Mouse (Mus musculus) ovary, adult 18-20 months (tissue): ENCODE results near the gene Ddit4.
A peak's percentile ranks its signal among the peaks of the same experiment; 100 is the strongest.

Source experiments
- DNase-seq: peaks from one replicate; pipeline ENCODE4 v3.0.0; 2022; ENCODE audit warnings: low spot score, mixed read lengths

The Ddit4 gene

DNA sequence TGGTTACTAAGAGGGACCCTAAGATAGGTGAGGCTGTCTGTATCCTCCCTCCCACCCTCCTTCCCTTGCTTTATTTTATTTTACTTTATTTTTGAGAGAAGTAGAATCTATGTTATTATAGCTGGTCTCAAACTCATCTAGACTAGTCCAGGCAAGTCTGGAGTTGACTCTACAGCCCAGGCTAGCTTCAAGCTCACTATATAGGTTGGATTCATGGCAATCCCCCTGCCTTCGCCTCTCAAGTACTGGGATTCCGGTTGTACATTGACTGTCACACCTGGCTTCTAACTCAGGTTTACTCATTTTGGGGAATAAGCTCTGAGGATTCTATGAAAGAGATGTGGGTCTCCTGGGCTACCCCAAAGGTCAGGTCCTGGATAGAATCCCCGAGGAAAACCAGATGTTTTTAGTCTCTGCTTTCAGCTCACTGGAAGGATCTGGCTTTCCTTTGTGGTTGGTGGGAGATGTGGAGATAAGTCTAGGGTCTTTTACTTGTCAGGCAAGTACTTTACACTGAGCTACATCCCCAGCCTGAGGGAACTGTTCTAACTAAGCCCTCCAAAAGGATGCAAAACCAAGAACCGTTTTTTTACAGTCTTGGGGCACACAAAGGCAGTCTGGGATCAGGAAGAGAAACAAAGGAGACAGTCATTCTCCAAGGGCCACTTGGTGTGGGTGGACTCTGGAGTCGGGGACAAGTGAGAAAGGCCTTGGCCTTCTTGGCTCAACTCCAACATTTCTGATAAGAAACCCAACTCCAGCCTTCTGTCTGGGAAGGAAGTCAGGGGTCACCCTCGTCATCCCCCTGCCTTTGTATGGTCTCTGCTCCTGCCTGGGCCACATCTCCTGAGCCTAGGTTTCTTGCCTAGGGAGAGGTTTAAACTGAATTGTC, 3.0 kb downstream of the Ddit4 start:
- DNase-seq, result no peak

DNA sequence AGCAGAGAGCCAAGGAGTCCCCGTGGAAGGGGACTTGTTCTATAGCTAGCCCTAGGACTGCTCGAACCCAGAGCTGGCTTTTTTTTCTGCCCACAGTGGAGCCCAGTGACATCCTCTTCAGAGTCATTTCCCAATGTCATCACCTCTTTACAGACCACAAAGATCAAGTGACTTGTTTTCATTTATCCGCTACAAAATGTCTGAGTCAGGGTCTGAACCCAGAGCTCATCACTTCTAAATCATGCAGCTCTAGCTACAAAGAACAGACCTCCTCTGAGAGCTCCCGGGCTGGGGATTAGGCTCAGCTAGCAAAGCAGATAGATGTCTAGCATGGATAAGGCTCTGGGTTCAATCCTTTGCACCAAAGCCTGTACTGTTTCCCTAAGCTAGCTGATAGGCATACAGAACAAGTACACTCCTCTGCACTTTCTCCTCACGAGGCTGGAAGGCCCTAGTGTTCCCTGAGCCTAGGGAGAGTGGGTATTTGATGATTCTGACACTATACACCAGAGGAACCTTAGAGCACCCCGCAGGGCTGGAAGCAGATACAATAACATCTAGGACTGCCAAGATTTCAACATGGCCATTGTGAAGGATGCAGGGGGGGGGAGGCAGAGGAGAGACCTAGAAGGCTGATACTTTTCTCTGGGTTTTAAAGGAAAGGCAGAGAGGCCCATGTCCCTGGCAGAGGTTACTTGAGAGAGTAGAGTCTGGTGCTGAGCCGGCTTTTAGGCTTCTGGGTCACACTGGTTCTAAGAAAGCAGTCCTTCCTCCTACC, 4.1 kb downstream of the Ddit4 start:
- no peak for DNase-seq

DNA sequence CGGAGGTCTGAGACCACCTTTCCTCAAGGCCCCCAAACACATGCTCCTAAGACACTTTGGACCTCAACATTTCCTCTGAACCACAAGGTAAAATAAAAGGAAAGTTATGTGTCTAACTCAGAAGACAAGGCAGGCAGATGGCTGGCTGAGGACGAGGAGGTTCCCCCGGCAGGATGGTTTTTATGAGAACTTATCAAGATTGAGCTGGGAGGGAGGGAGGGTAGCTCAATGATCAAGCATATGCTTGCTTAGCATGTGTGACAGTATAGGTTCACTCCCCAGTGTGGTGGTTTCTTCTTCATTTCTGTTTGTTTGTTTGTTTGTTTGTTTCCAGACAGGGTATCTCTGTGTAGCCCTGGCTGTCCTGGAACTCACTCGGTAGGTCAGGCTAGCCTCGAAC, 5.3 kb downstream of the Ddit4 start:
- DNase-seq, result no peak

DNA sequence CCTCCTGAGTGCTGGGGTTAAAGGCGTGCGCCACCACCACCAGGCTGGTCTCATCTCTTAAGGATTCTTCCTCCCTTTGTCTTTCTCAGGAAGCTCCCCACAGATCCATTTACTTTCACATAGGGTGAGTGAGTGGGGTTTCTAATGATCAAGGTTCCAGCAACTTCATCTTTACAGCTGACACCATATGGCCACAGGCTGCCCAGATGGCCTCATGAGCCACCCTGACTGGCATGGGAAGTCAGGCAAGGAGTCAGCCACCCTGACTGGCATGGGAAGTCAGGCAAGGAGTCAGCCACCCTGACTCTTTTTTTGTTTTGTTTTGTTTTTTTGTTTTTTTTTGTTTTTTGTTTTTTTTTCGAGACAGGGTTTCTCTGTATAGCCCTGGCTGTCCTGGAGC, 6.2 kb downstream of the Ddit4 start:
- no peak for DNase-seq

DNA sequence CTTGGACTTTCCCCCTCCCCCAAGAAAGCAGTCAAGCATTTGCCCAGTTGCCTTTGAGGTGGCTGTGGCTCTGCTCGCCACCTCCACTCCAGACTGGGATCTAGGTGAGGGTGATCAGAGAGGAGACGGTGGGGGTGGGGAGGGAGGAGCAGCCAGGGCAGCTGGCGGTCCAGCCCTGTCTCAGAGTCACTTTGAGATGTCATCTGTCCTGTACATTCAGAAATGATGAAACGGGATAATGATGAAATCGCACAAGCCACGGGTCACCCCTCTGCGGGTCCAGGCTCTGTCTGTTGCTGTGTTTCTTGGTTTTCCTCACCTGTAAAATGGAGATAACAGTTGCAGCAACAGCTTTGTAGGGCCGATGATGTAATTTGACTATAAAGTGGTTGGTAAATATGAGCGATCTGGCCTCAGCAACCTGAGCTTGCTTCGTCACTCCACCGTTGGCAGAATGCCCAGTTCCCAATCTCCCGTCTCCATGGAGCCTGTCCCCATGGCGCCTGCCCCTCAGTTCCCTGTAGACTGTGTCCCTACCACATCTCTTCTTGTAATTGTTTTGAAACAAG, 8.1 kb downstream of the Ddit4 start:
- DNase-seq, result peak; percentile 65

DNA sequence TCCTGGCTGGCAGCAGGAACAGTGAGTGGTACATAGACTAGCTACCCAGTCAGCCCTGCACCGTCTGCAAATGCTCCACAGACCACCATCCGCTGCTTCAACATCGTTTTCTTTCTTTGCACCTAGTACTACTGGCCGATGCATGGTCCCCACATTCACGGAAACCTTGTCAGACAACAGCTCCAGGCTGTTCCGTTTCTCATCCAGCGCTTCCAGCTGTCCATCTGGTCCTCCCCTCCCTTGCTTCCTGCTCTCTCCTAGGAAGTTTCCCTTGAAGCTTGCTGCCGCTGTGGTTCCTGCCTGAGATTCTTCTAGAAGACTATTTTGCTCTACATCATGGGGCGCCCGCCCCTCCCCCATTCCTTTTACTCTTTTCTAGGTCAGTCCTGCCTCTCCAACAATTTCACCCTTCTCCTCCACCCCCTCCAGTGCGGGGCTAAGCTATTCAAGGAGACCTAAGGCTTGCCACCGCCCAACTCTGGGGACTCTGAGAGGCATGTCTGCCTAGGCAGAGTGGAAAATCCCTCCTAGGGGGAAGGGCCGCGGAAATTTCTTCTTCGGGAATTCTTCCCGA, 8.7 kb downstream of the Ddit4 start:
- DNase-seq, result no peak

DNA sequence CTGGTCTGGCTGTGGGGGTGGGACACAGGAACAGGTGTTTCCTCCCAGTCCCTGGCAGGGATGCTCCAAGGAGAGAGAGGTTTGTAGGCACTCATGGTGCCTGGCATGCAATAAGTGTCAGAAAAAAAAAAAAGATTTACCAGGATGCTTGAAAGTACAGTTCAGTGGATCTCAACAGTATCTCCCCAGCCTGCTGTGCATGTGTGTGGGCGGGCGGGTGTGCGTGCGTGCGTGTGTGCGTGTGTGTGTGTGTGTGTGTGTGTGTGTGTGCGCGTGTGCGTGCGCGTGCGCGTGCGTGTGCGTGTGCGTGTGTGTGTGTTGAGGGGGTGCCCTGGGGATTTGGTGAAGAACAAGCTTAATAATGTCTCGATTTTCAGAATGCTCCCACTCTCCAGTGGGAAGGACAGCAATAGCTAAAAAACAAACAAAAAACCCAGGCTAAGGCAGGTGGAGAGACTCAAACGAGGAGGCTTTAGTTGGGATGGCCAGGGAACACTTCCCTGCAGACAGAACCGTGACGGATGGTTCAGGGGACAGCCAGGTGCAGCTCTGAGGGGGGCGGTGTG, 9.3 kb downstream of the Ddit4 start:
- DNase-seq, result no peak

DNA sequence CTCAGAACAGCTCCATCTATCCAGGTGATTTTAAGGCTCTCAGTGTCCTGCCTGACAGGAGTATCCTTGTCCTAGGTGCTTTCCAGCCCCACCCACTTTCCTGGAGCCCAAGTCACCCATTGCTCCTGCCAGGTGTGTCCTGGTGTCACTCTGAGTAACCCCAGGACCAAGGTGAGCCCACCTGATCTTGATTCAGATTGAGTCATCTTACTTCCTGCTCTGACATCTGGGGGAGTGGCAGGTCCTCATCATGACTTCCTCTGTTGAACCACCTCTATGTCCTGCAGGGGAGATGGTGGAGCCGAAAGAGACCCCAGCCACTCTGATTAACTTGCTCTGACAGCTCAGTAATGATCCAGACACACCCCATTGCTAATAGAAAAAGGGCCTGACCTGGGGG, 12.6 kb downstream of the Ddit4 start:
- DNase-seq, result no peak

DNA sequence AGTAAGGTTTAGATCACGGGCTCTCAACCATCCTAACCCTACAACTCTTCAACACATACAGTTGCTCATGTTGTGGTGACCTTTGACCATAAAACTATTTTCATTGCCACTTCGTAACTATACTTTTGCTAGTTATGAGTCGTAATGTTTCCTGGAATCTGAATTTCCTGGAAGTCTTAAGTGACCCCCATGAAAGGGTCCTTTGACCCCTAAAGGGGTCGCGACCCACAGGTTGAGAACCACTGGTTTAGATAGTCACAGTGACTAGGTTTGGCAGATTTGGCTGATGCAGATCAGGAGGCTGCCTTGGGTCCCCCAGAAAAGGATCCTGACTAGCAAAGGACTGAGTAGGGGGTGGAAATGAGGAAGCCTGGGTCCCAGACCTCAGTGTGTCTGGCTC, 13.0 kb downstream of the Ddit4 start:
- no peak for DNase-seq

DNA sequence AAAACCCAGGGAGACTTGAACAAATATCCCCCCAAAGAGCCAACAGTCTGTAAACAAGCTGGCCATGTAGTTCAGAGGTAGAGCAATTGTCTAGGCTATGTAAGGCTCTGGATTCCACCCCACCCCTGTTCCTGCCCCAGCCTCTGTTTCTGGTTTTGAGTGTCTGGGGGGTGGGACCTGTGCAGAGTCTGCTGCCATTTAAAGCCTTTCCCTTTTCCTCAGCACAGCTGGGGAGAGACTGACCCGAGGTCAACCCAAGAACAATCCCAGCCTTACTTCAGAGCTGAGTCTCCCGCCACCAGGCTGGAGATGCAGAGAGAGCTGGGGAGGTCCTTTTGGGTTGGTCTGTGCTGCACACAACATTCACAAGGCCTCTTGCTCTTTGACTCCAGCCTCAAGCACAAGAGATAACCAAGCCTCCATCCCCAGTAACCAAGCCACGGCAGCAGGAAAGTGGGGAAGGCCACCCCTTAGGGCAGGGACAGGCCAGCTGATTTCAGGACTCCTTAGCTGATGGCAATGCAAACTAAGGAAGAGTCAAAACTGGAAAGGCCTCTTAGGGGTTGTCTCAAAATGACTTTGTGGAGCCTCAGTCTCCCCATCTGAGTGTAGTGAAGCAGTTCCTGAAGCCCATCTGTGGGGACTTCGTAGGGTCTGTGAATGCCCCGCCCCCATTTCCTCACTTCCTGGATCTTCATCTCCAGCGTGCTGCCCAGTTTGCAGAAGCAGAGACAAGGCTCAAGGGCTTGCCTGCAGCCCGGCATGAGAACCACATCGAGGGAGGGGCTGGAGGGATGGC, 15.4 kb downstream of the Ddit4 start:
- no peak for DNase-seq

DNA sequence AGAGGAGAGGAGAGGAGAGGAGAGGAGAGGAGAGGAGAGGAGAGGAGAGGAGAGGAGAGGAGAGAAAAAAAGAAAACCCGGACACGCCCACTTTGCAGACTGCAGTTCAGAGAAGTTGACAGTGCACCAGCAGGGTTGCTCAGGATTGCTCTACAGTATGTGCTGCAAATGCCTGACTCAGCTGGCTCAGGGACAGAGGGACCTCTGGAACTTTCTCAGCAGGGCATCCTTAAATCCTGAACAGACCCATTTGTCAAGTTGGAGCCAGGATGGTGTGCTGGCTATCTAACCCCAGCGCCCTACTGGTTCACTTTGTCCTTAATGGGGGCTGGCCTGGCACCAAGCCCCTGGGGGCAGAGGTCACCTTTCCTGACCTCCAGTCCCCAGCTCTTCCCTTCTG, 17.6 kb downstream of the Ddit4 start:
- DNase-seq, result no peak

DNA sequence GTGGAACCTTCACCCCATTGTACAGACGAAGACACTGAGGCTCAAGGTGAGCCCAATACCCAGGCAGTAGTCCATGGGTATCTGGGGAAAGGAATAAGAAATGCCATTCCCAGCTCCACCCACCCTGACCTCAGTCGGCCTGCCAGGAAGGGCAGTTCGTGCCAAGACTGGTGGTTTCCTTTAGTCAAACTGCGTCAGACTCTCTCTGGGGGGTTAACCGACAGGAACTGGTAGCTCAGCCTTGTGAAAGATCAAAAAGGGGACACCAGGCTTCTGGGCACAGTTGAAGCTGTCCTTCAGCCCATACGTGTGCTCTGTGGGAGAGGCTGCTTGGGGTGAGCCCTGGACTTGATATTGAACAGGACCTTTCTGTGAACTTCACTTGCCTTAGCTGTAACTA, 19.1 kb downstream of the Ddit4 start:
- DNase-seq, result no peak

DNA sequence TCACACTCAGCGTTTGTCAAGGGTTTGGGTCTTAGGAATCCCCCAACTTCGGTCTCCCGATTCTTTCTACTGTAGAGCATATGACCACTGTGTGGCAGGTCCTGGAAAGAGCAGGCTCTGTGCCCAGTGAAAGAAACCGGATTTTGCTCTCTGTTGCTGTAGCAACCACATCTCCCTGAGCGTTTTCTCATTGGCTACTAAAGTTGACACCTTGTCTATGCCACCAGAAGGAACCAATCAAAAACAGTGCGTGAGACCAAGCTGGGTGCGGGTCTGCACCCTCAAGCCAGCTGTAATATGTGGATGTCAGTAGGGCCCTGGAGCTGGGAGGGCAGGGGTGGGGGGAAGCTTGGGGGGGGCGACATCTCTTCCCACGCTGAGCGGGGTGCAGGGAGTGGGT, 20.6 kb downstream of the Ddit4 start:
- no peak for DNase-seq

DNA sequence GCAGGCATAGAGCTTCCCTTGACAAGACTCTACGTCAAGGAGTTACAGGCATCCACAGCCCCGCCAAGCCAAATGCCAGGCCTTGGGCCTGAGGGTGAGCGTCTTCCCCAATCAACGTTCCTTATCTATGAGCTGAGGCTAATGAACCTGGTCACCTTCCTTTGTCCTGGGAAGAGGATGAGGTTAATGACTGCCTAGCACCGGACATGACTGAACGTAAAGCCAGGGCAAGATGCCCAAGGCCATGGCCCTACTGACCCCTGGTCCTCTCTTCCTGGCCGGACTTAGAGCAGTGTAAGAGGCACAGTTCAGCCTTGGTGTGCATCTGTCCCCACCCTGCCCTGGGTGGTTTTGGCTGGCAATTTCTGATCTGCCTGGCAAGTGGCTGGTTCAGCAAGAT, 22.4 kb downstream of the Ddit4 start:
- no peak for DNase-seq

DNA sequence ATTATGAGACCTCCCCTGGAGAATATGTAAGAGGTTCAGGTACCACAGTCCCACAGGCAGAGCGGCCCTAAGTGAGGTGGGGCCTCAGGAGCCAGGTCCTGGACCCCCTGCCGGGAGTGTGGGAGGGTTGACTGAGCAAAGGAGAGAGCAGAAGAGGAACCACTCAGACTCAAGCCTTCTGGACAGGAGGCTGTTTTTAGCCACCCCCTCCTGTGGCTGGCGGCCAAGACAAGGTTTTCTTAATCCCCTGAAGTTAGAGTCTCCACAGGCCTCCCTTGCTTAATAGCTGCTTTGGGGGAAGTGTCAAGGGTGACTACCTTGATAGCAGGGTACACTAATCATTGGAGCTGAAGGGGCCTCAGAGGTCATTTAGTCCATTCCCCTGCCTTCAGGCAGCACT, 27.3 kb downstream of the Ddit4 start:
- DNase-seq, result no peak

DNA sequence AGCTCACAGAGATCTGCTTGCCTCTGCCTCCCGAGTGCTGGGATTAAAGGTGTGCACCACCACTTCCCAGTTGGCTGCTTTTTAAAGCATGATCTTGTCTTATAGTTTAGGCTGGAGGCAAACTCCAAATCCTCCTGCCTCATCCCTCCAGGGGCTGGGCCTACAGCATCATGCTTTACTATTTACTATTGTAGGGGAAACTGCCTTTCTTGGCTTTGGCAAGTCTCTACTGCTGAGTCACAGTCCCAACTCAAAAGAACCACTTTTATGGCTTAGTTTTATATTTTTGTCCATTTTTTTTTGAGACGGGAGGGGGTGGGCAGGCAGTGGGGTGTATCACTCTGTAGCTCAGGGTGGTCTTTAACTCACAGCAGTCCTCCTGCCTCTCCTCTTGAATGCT, 28.1 kb downstream of the Ddit4 start:
- DNase-seq, result no peak

DNA sequence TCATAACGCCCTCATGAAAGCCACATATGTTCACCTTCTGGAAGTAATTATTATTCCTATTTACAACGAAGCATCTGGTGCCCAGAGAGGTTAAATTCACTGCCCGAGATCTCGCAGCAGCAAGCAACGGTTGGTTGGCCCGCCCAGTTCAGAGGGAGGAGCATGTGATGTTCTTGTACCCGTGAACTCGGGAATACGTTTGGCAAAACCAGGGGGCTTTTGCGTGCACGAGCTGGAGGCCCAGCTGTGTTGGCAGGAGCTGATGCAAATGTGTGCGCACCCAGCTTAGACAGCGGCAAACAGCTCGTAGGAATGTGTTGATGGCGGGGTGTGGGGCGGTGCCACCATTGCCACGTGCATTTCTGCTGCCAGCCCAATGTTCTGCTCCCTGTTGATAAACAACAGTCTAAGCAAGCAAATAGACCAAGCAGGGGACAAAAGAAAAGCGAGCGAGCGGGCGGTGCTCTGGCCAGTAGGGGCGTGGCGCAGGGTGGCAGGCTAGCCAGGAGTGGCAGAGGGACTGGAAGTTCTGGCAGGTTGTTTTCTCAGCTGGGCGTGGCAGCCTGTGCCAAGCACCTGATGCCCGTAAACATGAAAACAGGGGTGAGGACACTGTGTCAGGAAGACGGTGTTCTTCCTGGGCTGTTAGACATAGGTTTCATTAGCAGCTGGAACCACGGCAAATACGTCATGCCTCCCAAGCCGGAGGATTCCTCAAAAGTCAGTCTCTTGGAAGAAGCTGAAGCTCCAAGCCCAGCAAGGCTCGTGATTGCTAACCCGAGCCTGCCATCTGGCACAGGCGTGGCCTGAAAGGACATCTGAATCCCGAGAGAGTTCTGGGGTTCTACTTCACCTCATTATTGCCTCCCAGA, 30.6 kb downstream of the Ddit4 start:
- peak; percentile 66 for DNase-seq

DNA sequence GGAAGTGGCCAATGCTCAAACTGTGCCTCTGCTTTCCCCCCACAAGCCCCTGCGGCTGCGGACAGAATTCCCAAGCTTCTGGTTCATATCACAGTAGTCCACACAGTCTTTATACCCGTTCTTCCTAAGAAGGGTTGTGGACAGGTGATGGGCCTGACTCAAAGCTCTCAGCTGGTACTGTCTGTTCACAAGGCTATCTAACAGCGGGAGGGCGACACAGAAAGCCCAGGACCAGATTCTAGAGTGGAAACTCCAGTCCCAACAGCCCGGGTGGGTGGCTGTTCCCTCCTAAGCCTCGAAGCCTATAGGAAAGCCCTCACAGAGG, 31.2 kb downstream of the Ddit4 start:
- no peak for DNase-seq

DNA sequence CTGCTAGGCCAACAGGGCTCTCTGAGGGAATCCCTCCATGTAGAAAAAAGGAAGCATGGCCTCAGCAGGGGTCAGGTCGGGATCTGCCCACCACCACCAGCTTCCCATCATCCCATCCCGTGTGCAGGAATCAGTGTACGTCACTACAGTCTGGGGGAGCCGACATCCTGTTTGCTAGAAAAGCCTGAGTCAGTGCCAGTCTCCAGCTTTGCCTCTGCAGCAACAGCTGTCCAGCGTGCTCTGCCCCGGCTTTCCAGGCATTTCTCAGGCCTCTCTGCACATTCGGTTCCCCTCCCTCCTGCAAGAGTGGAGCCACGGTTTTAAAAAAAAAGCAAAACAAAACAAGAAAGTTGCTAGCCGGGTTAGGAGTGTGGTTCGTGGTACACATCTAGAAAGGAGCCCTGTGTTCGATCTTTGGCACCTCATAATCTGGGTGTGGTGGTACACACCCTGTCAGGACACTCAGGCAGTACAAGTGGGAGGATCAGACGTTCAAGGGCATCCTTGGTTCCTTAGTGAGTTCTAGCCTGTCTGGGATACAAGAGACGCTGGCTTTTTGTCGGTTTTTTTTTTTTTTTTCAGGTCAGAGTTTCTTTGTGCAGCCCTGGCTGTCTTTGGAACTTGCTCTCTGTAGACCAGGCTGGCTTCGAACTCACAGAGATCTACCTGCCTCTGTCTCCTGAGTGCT, 32.0 kb downstream of the Ddit4 start:
- DNase-seq, result peak; percentile 50

DNA sequence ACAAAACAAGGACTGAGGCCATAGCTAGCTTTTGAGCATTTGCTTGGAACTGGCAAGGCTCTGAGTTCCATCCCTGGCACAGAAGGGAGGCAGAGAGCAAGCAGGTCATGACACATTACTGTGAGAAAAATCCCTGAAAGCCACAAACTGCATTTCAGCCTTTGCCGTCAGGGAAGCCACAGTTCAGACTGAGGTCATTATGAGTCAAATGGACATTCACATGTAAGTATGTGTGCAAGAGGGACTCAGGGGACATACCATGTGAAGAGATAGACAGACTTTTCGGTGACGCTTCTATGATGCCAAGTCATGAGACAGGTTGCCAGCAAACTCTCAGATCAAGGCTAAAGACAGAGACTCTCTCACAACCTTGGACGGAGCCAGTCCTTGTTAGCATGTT, 33.5 kb downstream of the Ddit4 start:
- no peak for DNase-seq
